Mouse (Mus musculus): ENCODE results near the gene Khk. TPM values are rescaled to one million over a fixed set of nuclear protein-coding genes. Genes with fewer than 3 reads are reported as not detected.

Khk gene
- total RNA-seq, 2 experiments from 2014 or later = 15.1 to 15.9 TPM

- peak; percentile 75 to 87 for DNase-seq (ENCODE audit: low spot score in 2 of 2)
- intact Hi-C loops (cut with DNase I) = loop anchor here (1.0 kb wide), 1 partner anchor 74 kb away; no protein-coding TSS in a partner anchor
These were observed 8.9 kb downstream of the Khk start for GRCm38 (mm10) chr5:30930121-30930520.

- DNase-seq (ENCODE audit: low spot score in 2 of 2) = no peak
- intact Hi-C loops (cut with DNase I) = loop anchor here (1.0 kb wide), 1 partner anchor 73 kb away; no protein-coding TSS in a partner anchor
These were observed 9.6 kb downstream of the Khk start for GRCm38 (mm10) chr5:30930846-30931245.

GRCm38 (mm10) chr5:30931378-30931777, 10.1 kb downstream of the Khk start:
- intact Hi-C loops (cut with DNase I) = no loop called here
- DNase-seq (ENCODE audit: low spot score in 2 of 2) = no peak

DNA sequence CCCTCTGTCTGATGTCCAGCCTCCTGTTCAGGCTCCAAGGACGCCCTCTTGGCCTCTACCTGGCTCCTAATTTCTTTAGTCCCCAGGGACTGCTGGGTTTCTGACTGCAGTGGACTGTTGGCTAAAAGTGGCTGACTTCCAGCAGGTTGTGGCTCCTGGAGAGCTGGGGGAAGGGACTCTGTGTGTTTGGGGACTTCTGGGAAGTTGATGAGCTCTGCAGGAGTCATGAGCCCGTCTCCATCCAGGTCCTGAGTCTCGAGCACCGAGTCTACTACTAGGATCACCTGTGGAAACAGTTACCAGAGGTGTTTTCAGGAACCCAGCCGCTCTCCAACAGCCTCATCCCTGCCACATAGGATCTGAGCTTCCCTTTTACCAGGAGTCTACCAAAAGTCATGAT, 12.5 kb downstream of the Khk start:
- no peak for DNase-seq (ENCODE audit: low spot score in 2 of 2)
- intact Hi-C loops (cut with DNase I) = no loop called here

GRCm38 (mm10) chr5:30934725-30935461, 13.7 kb downstream of the Khk start:
- no peak for DNase-seq (ENCODE audit: low spot score in 2 of 2)
- intact Hi-C loops (cut with DNase I) = no loop called here

DNA sequence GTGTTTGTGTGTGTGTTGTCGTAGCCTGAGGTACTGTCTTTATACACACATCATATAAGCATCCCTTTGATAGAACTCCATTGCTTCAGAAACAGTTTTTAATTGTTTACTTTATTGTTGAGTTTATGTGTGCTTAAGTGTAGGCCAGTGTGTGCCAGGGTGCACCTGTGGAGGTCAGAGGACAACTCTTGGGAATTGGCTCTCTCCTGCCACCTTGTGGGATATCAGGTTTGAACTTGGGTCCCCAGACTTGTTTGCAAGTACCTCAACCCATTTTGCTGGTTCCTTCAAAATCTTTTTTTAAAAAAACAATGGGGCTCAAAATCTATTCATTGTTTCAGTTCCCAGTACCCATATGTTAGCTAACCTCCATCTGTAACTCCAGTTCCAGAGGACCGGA, 21.8 kb downstream of the Khk start:
- intact Hi-C loops (cut with DNase I) = no loop called here
- DNase-seq (ENCODE audit: low spot score in 2 of 2) = no peak

- no peak for DNase-seq (ENCODE audit: low spot score in 2 of 2)
- intact Hi-C loops (cut with DNase I) = no loop called here
These were observed 23.1 kb downstream of the Khk start for GRCm38 (mm10) chr5:30944344-30944743.

- peak; percentile 76 to 93 for DNase-seq (ENCODE audit: low spot score in 2 of 2)
- intact Hi-C loops (cut with DNase I) = loop anchor here (5.0 kb wide), 1 partner anchor 47 kb away; no protein-coding TSS in a partner anchor
These were observed 23.9 kb downstream of the Khk start, which contains the start of gene Cgref1 for GRCm38 (mm10) chr5:30944956-30945781. Gene Cgref1, minus strand, starts transcription at chr5:30945591.

GRCm38 (mm10) chr5:30948620-30949019, 27.4 kb downstream of the Khk start:
- intact Hi-C loops (cut with DNase I) = loop anchor here (5.0 kb wide), 1 partner anchor 44 kb away; no protein-coding TSS in a partner anchor

GRCm38 (mm10) chr5:30949654-30950326, 28.6 kb downstream of the Khk start:
- peak; percentile 90 to 95 for DNase-seq (ENCODE audit: low spot score in 2 of 2)
- intact Hi-C loops (cut with DNase I) = loop anchor here (5.0 to 10.0 kb wide), 2 partner anchors 43 to 245 kb away; partner anchors contain the start of genes Eif2b4 and Snx17

More at GRCm38 (mm10) chr5:30948620-30949019, 27.4 kb downstream of the Khk start:
- no peak for DNase-seq (ENCODE audit: low spot score in 2 of 2)

DNA sequence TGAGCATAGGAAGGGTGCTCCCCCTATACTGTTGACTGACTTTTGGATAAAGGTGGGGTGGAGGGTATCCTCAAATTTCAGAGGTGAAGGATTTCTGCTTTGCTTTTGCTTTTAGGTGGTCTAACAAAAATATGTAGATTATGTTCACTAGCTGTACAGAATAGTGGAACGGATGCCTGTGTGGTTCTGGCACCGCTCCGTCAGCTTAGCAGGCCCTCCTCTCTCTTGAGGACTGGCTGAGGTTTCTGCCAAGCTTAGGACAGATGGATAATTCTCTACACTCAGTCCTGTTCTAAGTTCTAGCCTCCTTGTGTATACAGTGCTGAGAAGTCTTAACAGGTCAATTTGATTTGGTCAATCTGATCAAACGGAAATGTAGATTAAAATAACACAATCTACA, 29.2 kb downstream of the Khk start:
- intact Hi-C loops (cut with DNase I) = loop anchor here (10.0 kb wide), 1 partner anchor 244 kb away; the partner anchor contains the start of genes Eif2b4 and Snx17

DNA sequence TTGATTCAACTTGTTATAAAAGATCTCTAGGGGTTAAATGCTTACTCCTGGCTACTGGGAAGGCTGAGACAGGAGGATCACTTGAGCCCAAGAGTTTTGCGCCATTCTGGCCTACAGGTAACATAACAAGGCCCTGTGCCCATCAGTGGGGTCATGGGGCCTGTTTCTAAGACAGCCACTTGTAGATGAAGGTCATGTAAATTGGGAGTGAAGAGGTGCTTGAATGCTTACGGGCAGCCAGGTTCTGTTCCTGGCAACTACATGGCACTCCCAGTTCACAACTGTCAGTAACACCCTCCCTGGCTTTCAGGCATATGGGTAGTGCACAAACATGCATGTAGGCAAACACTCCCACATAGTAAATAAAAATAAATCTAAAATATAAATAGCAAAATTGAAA, 29.7 kb downstream of the Khk start:
- intact Hi-C loops (cut with DNase I) = loop anchor here (10.0 kb wide), 1 partner anchor 244 kb away; the partner anchor contains the start of genes Eif2b4 and Snx17

More for the DNA sequence above, 29.2 kb downstream of the Khk start:
- no peak for DNase-seq (ENCODE audit: low spot score in 2 of 2)

GRCm38 (mm10) chr5:30951706-30952105, 30.5 kb downstream of the Khk start:
- intact Hi-C loops (cut with DNase I) = loop anchor here (10.0 kb wide), 1 partner anchor 243 kb away; the partner anchor contains the start of genes Eif2b4 and Snx17

More for the DNA sequence above, 29.7 kb downstream of the Khk start:
- DNase-seq (ENCODE audit: low spot score in 2 of 2) = no peak

GRCm38 (mm10) chr5:30952551-30952950, 31.3 kb downstream of the Khk start:
- no peak for DNase-seq (ENCODE audit: low spot score in 2 of 2)
- intact Hi-C loops (cut with DNase I) = loop anchor here (10.0 kb wide), 1 partner anchor 242 kb away; the partner anchor contains the start of genes Eif2b4 and Snx17

More at GRCm38 (mm10) chr5:30951706-30952105, 30.5 kb downstream of the Khk start:
- no peak for DNase-seq (ENCODE audit: low spot score in 2 of 2)

DNA sequence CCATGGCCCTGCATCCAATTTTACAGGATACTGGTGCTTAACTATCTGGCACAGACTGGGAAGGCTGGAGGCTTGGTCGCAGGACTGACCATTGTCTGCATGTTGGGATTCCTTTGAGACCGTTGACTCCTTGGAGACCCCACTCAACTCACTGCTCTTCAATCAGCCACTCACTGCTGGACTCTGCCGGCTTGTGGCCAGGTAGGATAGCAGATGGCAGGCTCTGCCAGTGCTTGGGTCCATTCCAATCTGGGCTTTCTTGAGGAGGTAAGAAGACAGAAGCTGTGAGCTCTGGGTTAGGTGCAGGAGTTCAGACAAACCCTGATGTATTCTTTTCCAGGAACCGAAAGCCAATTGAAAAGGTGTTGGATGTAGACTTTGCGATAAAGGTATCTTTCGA, 32.8 kb downstream of the Khk start:
- intact Hi-C loops (cut with DNase I) = loop anchor here (10.0 kb wide), 1 partner anchor 241 kb away; the partner anchor contains the start of genes Eif2b4 and Snx17
- DNase-seq (ENCODE audit: low spot score in 2 of 2) = no peak

DNA sequence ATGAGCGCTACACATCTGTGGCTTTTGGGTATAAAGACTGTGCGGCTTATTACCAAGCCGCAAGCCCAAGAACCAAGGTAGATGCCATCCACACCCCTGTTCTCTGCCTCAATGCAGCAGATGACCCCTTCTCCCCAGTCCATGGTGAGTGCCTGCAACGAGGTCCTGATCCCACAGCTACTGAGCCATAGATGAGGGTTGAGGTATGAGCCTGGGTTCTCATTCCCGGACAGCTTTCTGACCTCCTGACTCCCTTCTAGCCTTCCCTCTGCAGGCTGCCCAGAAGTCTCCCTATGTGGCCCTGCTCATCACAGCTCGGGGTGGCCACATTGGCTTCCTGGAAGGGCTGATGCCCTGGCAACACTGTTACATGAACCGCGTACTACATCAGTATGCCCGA, 33.3 kb downstream of the Khk start:
- intact Hi-C loops (cut with DNase I) = loop anchor here (10.0 kb wide), 1 partner anchor 240 kb away; the partner anchor contains the start of genes Eif2b4 and Snx17
- no peak for DNase-seq (ENCODE audit: low spot score in 2 of 2)

- intact Hi-C loops (cut with DNase I) = loop anchor here (10.0 kb wide), 1 partner anchor 239 kb away; the partner anchor contains the start of genes Eif2b4 and Snx17
- no peak for DNase-seq (ENCODE audit: low spot score in 2 of 2)
These were observed 34.5 kb downstream of the Khk start for GRCm38 (mm10) chr5:30955751-30956150.

GRCm38 (mm10) chr5:30957891-30958290, 36.7 kb downstream of the Khk start:
- intact Hi-C loops (cut with DNase I) = loop anchor here (10.0 kb wide), 1 partner anchor 237 kb away; the partner anchor contains the start of genes Eif2b4 and Snx17
- no peak for DNase-seq (ENCODE audit: low spot score in 2 of 2)

Measured in left cerebral cortex, postnatal 25 days (tissue).